Mouse (Mus musculus): ENCODE measurements around the gene Col11a1. TPM values are rescaled to one million over a fixed set of nuclear protein-coding genes. Genes with fewer than 3 reads are reported as not detected.

The Col11a1 gene
- polyA plus RNA-seq, 1 experiment from 2014 or later = 4.5 TPM

DNA sequence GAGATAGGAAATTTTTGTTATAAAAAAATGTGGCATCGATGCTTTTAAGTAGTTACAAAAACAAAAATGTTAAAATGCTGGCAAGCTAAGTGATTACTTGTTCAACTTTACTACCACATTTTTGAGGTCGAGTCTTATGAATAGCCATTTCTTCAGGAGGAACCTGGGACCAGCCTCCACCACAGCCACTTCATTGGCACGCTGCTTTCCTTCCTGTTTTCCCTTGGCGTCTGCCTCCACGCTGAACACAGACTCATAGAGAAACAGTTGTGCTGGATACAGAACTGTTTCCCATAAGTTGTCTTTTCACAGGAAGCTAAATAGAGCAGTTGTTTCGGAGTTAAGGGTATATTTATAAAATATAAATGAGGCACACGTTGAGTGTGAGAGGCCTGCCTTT is 69.0 kb downstream of the Col11a1 start:
- no peak overlapping the region for H3K27ac ChIP-seq (ENCODE audit: low read depth, low read length)
- no peak for DNase-seq (ENCODE audit: low spot score)
- no peak overlapping the region for H3K4me2 ChIP-seq (ENCODE audit: low read length)
- no peak overlapping the region for H3K4me3 ChIP-seq (ENCODE audit: low read depth, low read length)
- no peaks in the 10 kb centered on the region for H3K27me3 ChIP-seq (replicated peaks; ENCODE audit: control insufficient read depth, insufficient read depth, low read length)
- H3K9ac ChIP-seq (ENCODE audit: low read length) = no peak overlapping the region
- H3K36me3 ChIP-seq (ENCODE audit: control insufficient read depth, insufficient read depth, low read length) = peaks cover 2% of the 10 kb centered on the region; the same call in 1 of the 2 replicates
- no peaks in the 10 kb centered on the region for H3K4me1 ChIP-seq (ENCODE audit: control insufficient read depth, insufficient read depth, low read length)
- no peaks in the 10 kb centered on the region for H3K9me3 ChIP-seq (replicated peaks; ENCODE audit: control insufficient read depth, low read length)
- no peak for ATAC-seq
- WGBS = 85% methylated on average over 7 of the region's 7 CpGs

- H3K27me3 ChIP-seq (replicated peaks; ENCODE audit: control insufficient read depth, insufficient read depth, low read length) = no peaks in the 10 kb centered on the region
- H3K4me3 ChIP-seq (ENCODE audit: low read depth, low read length) = no peak overlapping the region
- H3K4me2 ChIP-seq (ENCODE audit: low read length) = no peak overlapping the region
- H3K4me1 ChIP-seq (ENCODE audit: control insufficient read depth, insufficient read depth, low read length) = no peaks in the 10 kb centered on the region
- DNase-seq (ENCODE audit: low spot score) (peak; percentile 59), ATAC-seq (no peak)
- no peak overlapping the region for H3K27ac ChIP-seq (ENCODE audit: low read depth, low read length)
- no peak overlapping the region for H3K9ac ChIP-seq (ENCODE audit: low read length)
- no peaks in the 10 kb centered on the region for H3K36me3 ChIP-seq (ENCODE audit: control insufficient read depth, insufficient read depth, low read length)
- H3K9me3 ChIP-seq (replicated peaks; ENCODE audit: control insufficient read depth, low read length) = no peaks in the 10 kb centered on the region
- 26% methylated on average over 7 of the region's 7 CpGs for WGBS
Observed at GRCm38 (mm10) chr3:114107099-114107498, 76.8 kb downstream of the Col11a1 start.

GRCm38 (mm10) chr3:114147140-114147539 is 116.8 kb downstream of the Col11a1 start:
- no peak overlapping the region for H3K4me2 ChIP-seq (ENCODE audit: low read length)
- H3K27me3 ChIP-seq (replicated peaks; ENCODE audit: control insufficient read depth, insufficient read depth, low read length) = no peaks in the 10 kb centered on the region
- H3K27ac ChIP-seq (ENCODE audit: low read depth, low read length) = no peak overlapping the region
- DNase-seq (ENCODE audit: low spot score) (peak; percentile 42), ATAC-seq (no peak)
- no peaks in the 10 kb centered on the region for H3K4me1 ChIP-seq (ENCODE audit: control insufficient read depth, insufficient read depth, low read length)
- H3K9me3 ChIP-seq (replicated peaks; ENCODE audit: control insufficient read depth, low read length) = no peaks in the 10 kb centered on the region
- no peak overlapping the region for H3K9ac ChIP-seq (ENCODE audit: low read length)
- H3K36me3 ChIP-seq (ENCODE audit: control insufficient read depth, insufficient read depth, low read length) = no peaks in the 10 kb centered on the region
- H3K4me3 ChIP-seq (ENCODE audit: low read depth, low read length) = no peak overlapping the region
- WGBS = 28% methylated on average over 3 of the region's 3 CpGs

DNA sequence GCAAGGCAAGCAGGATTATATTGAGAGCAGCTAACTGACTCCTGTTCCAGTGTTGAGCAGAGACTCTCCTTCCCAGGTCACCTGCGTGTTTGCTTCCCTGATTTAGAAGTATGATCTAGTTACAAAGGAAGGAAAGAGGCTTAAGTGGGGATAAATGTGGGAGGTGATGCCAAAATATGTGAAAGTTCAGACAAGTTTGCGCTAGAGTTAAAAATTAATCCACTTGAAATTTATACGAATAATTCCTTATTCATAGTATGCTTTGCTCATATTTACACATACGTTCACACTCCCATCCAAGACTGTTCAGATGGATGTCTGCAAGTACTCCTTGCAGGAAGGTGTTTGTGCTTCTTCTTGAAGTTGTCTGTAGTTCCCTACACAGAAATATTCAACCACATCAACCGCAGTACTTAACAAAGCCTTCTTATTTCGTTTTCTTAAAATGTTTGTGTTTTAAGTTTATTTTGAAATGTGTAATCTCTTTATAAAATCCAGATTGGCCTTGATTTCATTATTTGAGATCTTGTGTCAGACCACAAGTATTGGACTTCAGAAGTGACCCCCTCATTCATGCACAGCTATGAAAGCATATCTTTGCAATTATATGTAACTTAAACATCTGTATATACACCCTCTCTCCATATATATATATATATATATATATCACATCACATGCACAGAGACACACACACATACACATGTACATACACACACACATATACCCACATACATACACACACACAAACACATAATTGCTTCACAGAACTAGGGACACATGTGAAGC is 167.8 kb downstream of the Col11a1 start:
- Histone ChIP-seq H3K27me3 (replicated peaks; ENCODE audit: control insufficient read depth, insufficient read depth, low read length) (no peaks in the 10 kb centered on the region), H3K9ac (ENCODE audit: low read length) (no peak overlapping the region), H3K27ac (ENCODE audit: low read depth, low read length) (no peak overlapping the region), H3K4me3 (ENCODE audit: low read depth, low read length) (no peak overlapping the region), H3K36me3 (ENCODE audit: control insufficient read depth, insufficient read depth, low read length) (no peaks in the 10 kb centered on the region), H3K9me3 (replicated peaks; ENCODE audit: control insufficient read depth, low read length) (no peaks in the 10 kb centered on the region), H3K4me2 (ENCODE audit: low read length) (no peak overlapping the region), H3K4me1 (ENCODE audit: control insufficient read depth, insufficient read depth, low read length) (0 out of 2 replicates have a peak, but pooled peaks cover 3% of the 10 kb centered on the region)
- DNase-seq (ENCODE audit: low spot score) (no peak), ATAC-seq (no peak)
- 93% methylated on average over 6 of the region's 6 CpGs for WGBS

DNA sequence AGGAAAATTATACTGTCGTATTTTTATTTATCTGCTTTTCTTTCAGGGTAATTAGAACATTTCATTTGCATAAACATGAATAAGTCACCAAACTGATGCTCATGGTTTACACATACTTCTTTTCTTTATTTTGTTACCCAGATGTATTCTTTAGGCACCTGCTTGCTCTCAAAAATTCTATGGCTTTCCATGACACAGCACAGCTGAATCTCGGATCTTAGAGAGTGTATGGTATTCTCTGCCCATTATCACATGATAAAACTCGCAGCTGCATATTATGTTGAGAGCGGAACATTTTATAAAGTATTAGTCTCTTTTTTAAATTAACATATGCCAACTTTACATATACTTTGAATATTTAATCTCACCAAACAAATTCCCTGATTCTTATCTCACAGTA is 181.9 kb downstream of the Col11a1 start:
- H3K27me3 ChIP-seq (replicated peaks; ENCODE audit: control insufficient read depth, insufficient read depth, low read length) = no peaks in the 10 kb centered on the region
- H3K9ac ChIP-seq (ENCODE audit: low read length) = no peak overlapping the region
- DNase-seq (ENCODE audit: low spot score) = peak; percentile 20
- H3K9me3 ChIP-seq (replicated peaks; ENCODE audit: control insufficient read depth, low read length) = no peaks in the 10 kb centered on the region
- peak; percentile 80 for ATAC-seq
- H3K4me3 ChIP-seq (ENCODE audit: low read depth, low read length) = no peak overlapping the region
- H3K4me2 ChIP-seq (ENCODE audit: low read length) = no peak overlapping the region
- no peaks in the 10 kb centered on the region for H3K36me3 ChIP-seq (ENCODE audit: control insufficient read depth, insufficient read depth, low read length)
- H3K27ac ChIP-seq (ENCODE audit: low read depth, low read length) = no peak overlapping the region
- 78% methylated on average over 4 of the region's 4 CpGs for WGBS
- H3K4me1 ChIP-seq (ENCODE audit: control insufficient read depth, insufficient read depth, low read length) = no peaks in the 10 kb centered on the region

- DNase-seq (ENCODE audit: low spot score) = no peak
- Histone ChIP-seq H3K27me3 (replicated peaks; ENCODE audit: control insufficient read depth, insufficient read depth, low read length) (no peaks in the 10 kb centered on the region), H3K4me3 (ENCODE audit: low read depth, low read length) (no peak overlapping the region), H3K4me2 (ENCODE audit: low read length) (no peak overlapping the region), H3K9ac (ENCODE audit: low read length) (no peak overlapping the region), H3K27ac (ENCODE audit: low read depth, low read length) (no peak overlapping the region), H3K4me1 (ENCODE audit: control insufficient read depth, insufficient read depth, low read length) (no peaks in the 10 kb centered on the region), H3K9me3 (replicated peaks; ENCODE audit: control insufficient read depth, low read length) (no peaks in the 10 kb centered on the region), H3K36me3 (ENCODE audit: control insufficient read depth, insufficient read depth, low read length) (no peaks in the 10 kb centered on the region)
- 87% methylated on average over 5 of the region's 5 CpGs for WGBS
- ATAC-seq = no peak
Observed at GRCm38 (mm10) chr3:114216105-114216504, 185.8 kb downstream of the Col11a1 start.

DNA sequence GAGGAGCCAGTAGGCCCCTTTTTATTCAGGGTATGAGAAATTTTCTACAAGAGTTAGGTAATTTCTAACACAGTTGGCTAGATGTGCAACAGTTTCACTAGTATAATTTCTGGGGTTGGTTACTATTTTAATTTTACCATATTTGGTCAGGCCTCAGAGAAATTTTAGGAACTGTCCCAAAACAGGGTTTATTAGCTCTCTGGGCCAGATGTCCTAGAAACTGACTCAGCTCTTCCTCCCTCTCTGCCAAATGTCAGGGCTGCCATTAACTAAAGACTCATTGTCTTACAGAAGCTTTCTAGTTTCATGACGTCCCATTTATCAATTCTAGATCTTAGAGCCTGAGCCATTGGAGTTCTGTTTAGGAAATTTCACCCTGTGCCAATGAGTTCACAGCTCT is 199.2 kb downstream of the Col11a1 start:
- Histone ChIP-seq H3K27ac (ENCODE audit: low read depth, low read length) (no peak overlapping the region), H3K9ac (ENCODE audit: low read length) (no peak overlapping the region), H3K9me3 (replicated peaks; ENCODE audit: control insufficient read depth, low read length) (no peaks in the 10 kb centered on the region), H3K4me2 (ENCODE audit: low read length) (no peak overlapping the region), H3K27me3 (replicated peaks; ENCODE audit: control insufficient read depth, insufficient read depth, low read length) (no peaks in the 10 kb centered on the region), H3K4me1 (ENCODE audit: control insufficient read depth, insufficient read depth, low read length) (no peaks in the 10 kb centered on the region), H3K4me3 (ENCODE audit: low read depth, low read length) (no peak overlapping the region), H3K36me3 (ENCODE audit: control insufficient read depth, insufficient read depth, low read length) (no peaks in the 10 kb centered on the region)
- DNase-seq (ENCODE audit: low spot score) = no peak
- no peak for ATAC-seq
- WGBS = 83% methylated on average over 1 of the region's 1 CpGs
